Mouse (Mus musculus) brain, embryonic 14.5 days (tissue): ENCODE measurements at regions not wholly inside any gene's neighbourhood (a gene's known extent, or its start where the extent isn't known, plus 50 kb on each side); places are given as distances from the start of the nearest gene placed in this dataset.

Experiments
- CTCF ChIP-seq: fragments of 200-500 bp; IDR thresholded peaks from 2 replicates; pipeline ENCODE4 v1.5.1; 2012; ENCODE audit warnings: inconsistent platforms, mild to moderate bottlenecking, moderate library complexity, borderline replicate concordance; ENCODE audit not compliant: insufficient read depth, insufficient read length; ENCODE audit errors: extremely low read depth
- POLR2A ChIP-seq: fragments of 200-500 bp; IDR thresholded peaks from 2 replicates; pipeline ENCODE4 v1.6.1; 2012; ENCODE audit warnings: mild to moderate bottlenecking, inconsistent platforms, borderline replicate concordance; ENCODE audit not compliant: poor library complexity, insufficient read depth, insufficient read length, severe bottlenecking; ENCODE audit errors: extremely low read depth

- TF ChIP-seq CTCF (no peak), POLR2A (no peak)
Measured at GRCm38 (mm10) chr19:54731749-54732148, 395.3 kb downstream of the Gpam start.
